Mouse (Mus musculus) brain, adult 2 months (tissue): ENCODE data around the gene Fbxo42.
A peak's percentile ranks its signal among the peaks of the same experiment; 100 is the strongest.
"Not testable (repeated sequence)": the region's sequence is repeated elsewhere in the genome, so short reads cannot be mapped to it uniquely, and the experiment has no call there.

Experiments
- DNase-seq: peaks from one replicate; pipeline ENCODE4 v3.0.0; 2011; ENCODE audit warnings: low read depth, low spot score

Fbxo42 gene

DNA sequence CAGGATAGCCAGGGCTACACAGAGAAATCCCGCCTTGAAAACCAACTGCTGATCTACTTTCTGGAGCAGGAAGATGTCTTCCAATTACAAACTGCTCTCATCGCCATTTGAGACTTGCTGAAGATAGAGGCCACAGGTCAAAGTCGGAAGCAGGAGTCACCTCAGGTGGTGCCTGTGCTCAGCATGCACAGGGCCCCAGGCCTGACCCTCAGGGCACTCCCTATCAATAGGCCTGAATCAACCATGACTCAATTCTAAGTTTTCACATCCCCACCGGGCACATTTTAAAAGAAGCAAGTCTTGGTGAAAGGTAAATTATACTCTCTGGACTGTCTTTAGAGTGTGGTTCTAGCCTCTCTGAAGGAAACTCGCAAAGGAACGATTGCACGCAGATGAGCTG, 11.6 kb upstream of the Fbxo42 start:
- no peak for DNase-seq

DNA sequence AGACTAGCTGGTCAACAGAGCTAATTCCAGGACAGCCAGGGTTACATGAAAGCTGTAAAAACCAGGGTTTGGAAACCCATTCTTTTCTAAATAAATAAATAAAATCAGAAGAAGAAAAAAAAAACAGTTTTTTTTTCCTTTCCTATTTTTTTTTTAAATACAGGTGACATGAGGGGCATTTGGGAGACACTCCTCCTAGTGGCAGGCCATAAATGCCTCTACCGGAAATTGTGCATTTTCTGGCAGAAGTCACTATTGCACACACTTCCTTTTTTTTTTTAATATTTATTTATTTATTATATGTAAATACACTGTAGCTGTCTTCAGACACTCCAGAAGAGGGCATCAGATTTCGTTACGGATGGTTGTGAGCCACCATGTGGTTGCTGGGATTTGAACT, 10.0 kb upstream of the Fbxo42 start:
- not testable (repeated sequence) for DNase-seq

DNA sequence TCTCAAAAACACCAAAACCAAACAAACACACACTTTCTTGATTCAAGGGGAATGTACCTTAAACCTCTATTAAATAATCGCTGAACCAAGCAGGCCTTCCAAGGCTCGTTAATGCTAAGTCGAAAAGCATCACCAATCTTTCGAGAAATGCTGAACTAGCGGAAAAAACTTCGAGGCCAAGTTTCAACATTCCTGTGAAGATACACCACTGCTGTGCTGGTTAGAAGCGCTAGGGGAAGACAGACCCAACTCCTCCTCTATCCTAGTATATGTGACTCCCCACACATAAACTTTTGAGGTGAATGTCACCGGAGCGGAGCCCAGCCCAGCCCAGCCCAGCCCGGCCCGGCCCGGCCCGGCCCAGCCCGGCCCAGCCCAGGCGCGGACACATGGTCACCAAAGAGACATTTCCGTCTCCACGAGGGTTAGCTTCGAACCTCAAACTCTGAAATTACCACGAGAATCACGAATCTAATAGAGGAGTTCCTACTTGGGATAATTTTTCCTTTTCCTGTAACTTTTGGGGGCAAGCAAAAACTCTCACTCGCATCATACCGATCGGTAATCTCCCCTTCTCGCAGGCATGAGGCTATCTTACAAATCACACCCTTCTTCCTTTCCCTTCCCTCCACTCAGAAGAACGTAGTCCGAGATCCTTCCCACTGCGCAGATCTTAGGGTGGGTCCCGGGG, 9.1 kb upstream of the Fbxo42 start:
- DNase-seq, result peak; percentile 18

DNA sequence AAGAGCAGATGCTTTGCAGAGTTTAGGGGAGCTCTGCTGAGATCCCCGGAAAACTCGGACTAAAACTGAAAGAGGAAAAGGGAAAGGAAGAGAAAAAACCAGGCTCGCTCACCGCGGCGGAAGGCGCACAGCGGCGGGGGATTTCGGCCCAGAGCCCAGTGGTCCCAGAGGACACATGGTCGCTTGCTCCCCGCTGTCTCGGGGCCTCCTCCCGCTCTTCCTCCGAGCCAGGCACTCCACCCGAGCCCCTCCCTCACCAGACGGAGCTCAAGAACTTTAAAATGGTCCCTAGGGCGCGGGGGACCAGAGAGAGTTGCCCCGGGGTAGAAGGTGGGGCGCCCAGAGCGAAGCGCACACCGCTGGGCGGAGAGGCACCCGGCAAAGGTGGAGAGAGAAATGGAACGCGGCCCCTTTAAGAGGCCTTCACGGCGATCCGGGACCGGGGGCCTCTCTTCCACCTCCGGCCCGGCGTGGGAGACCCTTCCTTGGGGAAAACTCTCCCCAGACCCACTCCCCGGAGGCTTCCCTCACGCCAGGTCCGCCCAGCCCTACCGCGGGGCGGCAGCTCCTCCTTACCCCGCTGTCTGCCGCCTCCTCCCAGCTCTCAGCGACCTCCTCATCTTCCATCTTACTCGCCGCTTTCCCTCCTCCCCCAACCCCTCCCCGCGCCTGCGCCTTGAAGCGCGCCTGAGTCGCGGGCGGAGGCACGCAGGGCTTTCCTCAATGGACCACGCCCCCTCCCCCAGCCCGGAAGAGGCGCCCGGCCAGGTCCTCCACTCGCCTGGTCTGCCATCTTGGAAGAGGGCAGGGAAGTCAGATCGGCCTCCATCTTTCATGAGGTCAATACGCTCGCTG, 8.4 kb upstream of the Fbxo42 start, which contains the start of gene Szrd1:
TSS of gene Szrd1 (minus strand) at position 660 of the 855 bp plus-strand sequence.
- peak; percentile 99 for DNase-seq

DNA sequence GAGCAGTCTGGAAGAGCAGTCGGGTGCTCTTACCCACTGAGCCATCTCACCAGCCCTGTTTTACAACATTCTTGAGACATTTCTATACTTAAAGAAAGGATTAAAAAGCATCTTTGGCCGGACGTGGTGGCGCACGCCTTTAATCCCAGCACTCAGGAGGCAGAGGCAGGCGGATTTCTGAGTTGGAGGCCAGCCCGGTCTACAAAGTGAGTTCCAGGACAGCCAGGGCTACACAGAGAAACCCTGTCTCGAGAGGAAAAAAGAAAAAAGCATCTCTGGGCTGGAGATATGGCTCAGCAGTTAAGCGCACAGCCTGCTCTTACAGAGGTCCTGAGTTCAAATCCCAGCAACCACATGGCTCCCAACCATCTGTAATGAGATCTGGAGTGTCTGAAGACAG, 7.4 kb upstream of the Fbxo42 start:
- DNase-seq, result not testable (repeated sequence)

DNA sequence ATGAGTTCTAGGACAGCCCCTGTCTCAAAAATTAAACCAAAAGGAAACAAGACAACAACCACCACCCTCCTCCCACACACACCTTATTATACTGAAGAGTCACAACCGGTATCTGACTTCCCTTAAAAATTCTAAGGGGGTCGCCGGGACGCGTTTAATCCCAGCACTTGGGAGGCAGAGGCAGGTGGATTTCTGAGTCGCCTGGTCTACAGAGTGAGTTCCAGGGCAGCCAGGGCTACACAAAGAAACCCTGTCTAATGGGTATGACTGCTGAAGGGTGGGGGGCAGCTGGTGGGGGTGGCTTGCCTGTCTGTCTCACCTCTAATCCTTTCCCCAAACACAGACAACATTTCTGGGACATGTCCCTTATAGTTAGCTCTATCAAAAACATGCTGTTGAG, 6.7 kb upstream of the Fbxo42 start:
- no peak for DNase-seq

DNA sequence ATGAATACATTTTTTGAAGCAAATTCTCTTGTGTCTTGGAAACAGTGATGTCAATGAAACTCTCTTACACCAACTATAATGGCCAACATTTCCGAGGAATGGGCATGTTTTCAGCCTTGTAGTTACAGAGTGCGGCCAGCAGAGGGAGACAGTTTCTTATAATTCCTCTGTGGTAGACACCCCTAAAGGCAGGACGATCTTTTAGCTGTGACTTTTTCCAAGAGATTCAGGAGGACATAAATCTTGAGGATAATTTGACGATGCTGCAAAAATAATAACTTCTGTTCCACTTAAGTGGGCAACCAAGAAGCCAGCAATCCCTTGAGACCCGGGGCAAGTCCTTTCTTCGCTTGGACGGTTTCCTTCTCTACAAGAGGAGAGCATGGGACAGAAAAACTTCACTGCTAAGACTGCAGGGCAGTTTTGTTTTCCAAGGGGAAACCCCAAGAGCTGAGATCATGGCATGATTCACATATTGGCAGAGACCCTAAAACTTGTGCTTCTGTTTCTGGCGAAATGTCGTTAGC, 5.4 kb upstream of the Fbxo42 start:
- DNase-seq, result peak; percentile 82

DNA sequence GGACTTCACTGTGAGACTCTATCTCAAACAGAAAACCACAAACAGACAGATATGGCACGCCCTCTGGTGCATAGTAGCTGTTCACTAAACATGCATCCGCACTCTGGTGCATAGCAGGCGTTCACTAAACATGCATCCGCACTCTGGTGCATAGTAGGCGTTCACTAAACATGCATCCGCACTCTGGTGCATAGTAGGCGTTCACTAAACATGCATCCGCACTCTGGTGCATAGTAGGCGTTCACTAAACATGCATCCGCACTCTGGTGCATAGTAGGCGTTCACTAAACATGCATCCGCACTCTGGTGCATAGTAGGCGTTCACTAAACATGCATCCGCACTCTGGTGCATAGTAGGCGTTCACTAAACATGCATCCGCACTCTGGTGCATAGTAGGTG, 2.6 kb upstream of the Fbxo42 start:
- DNase-seq, result not testable (repeated sequence)

DNA sequence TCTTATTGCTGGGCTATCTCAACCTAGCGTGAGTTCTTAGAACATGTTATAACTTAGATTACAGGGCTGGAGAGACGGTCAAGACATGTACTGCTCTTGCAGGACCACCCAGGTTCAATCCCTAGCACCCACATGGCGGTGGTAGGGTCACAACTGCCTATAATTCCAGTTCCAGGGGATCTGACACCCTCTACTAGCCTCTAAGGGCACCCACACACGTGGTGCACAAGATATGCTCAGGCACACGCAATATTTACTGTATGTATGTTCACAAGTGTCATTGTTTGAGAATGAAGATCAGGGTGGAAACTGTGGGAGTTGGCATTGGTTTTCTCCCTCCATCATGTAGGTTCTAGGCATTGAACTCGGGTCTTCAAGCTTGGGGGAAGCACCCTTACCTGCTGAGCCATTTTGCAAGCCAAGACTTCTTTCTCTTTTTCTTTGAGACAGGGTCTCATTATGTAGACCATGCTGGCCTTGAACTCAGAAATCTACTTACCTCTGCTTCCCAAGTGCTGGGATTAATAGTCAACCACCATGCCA, 1.2 kb upstream of the Fbxo42 start:
- DNase-seq, result no peak

DNA sequence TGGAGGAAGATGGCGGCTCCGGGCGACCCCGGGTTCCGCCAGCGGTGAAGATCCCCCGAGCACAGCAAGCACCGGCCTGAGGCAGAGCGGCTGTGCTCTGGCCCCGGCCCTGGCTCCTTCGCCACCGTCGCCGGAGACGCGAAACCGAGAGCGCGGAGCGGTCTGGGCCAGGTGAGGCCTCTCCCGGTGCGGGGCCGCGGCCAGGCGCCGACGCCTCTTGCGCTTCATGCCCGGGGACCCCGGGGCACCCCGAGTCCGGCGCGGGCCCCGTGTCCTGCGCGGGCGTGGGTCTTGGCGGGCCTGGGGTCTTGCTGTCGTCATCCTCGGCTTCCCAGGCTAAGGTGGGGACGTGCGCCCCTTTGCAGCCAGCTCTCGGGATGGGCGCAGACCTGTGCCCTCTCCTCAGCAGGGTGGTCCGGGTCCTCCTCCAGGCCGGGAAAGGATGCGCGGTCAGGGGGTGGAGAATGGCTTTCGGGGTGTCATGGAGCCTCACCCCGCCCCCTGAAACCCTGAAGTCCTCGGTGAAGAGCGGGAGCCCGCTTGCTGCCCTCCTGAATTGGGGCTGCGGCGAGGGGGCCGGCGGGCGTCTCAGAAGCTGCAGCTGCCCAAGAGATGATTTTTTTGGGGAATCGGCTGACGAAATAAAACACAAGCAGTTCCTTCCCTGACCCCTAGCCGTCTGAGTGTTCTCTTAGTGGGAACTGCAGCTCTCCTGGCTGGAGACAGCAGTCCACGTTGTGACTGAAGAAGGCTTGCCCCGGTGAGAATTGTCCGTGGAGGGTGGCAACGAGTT, 492 bp downstream of the Fbxo42 start:
- peak; percentile 30 for DNase-seq

DNA sequence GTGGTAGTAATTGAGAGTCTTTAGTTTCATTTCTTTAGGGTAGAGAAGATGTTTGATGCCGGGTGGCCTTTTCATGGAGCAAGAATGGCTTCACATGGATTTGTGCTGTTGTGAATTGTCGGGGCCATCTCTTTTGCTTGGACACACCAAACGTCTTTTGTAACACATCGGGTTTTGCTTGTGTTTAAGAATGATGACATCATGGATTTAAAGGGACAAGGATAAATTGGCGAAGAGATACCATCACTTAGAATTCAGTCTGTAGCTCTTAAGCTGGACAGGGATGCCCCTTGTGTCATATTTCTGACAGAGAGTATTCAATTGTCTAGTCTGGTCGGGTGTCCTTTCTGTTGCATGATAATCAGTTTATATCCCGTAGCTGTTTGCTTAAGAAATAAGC, 1.4 kb downstream of the Fbxo42 start:
- DNase-seq, result no peak

DNA sequence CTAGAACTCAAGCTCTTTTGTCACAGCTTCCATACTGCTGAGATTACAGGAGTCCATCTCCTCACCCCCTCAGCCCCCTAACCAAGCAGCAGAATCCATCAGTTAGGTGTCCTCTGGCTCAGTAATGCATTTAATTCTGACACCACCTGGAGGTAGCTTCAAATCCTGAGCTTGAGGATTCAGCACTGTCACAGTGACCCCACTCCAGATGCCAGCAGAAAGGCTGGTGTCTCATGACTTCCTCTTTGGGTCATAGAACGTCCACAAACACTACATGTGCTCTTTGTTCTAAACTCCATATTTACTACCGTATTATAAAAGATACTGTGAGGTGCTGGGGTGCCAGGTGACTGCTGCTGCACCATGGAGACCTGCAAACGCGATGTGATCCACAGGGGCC, 9.8 kb downstream of the Fbxo42 start:
- no peak for DNase-seq

DNA sequence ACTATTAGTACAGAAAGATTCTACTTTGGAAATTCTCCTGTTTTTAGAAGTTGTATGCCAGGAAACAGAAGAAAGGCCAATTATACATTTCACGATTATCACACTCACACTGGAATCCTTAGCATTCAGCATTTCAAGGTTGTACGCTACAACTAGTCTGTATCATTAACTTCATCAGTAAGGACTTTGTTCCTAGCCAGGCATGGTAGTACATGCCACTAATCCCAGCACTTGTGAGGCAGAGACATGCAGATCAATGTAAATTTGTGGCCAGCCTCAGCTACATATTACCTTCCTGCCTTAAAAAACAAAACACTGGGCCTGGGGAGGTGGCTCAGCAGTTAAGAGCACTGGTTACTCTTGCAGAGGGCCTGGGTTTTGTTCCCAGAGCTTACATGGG, 10.9 kb downstream of the Fbxo42 start:
- no peak for DNase-seq

DNA sequence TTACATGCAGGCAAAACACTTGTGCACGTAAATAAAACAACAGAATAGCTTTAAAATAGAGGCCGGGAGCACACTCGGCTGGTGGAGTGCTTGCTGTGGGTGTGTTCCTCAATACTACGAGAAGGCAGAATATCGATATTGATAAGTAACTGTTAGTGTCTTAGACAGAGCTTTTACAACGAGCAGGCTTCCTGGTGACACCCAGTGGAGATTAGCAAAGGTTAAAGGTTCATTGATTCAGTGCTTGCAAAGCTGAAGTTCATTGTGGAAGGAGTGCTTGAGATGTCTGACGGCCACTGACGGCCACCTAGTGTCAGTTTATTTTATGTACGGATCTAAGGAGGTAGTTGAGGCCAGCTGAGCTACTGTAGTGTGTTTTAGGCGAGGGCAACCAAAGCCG, 11.4 kb downstream of the Fbxo42 start:
- no peak for DNase-seq

DNA sequence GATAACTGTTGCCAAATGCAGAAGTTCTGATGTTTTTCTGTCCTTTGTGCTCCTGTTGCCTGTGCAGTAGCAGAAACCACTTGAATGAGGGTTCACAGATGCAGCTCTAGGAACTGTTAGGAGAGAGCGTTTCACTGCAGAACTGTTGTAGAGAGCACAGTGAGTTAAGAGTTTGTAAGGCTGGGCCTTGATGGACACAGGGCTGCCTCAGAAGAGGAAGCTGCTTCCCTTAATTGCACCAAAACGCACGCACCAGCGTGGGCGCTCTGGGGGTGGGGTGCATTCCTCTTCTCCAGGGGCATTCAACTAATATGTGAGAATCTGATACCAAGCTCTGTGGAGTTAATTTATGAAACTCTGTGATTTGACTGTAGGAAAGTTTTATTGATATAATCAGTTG, 12.0 kb downstream of the Fbxo42 start:
- no peak for DNase-seq

DNA sequence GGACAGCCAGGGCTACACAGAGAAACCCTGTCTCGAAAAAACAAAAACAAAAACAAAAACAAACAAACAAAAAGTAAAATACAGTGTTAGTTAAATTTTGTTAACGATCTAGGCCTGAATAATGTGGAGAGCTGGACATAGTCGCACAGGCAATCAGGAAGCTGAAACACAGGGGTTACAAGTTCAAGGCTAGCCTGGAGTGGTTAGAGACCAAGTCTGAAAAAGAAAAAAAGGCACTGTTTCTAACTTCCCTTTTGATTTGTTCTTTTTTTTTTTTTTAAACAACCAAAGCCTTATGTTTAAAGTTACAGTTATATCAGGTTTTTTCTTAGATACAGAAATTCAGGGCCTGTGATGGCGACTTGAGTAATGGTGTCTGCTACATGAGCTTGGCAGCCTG, 12.5 kb downstream of the Fbxo42 start:
- no peak for DNase-seq

DNA sequence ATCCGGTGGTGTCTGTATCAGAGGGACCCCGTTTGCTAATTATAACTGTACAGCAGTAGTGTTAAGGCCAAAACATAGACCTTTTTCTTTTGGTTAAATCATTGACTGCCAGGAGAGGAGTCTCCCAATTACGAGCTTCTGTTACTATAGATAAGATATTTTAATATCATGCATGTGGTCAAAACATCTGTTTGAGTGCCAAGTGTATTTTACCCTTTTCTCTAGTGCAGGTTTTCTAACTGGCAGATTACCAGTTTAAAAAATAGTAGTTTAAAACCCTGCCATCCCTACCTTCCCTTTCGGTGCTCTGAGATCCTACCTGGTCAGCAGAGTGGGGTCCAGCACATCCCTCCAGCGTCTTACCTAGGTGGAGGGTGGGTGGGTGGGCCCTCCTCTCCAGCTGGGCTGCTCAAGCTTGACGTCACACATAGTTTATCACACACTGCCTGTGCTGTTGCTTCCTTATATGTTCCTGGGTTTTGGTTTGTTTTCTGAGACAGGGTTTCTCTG, 14.0 kb downstream of the Fbxo42 start:
- DNase-seq, result no peak

DNA sequence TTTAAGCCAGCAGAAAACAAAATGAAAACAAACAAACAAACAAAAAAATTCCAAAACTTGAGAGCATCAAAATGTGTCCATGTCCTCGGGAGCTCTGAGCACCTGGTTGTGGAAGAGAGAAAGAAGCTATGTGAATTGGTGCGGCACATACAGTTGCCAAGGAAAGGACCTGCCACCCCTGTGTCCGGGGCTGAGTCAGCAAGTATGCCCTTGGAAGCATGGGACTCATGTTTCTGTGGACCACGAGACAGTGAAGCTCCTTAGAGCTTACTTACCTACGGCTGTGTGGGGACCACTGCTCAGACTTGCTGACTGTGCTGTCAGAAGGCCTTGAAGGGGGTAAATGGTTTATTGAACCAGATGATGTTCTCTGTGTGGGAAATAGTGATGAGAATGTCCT, 16.0 kb downstream of the Fbxo42 start:
- no peak for DNase-seq

DNA sequence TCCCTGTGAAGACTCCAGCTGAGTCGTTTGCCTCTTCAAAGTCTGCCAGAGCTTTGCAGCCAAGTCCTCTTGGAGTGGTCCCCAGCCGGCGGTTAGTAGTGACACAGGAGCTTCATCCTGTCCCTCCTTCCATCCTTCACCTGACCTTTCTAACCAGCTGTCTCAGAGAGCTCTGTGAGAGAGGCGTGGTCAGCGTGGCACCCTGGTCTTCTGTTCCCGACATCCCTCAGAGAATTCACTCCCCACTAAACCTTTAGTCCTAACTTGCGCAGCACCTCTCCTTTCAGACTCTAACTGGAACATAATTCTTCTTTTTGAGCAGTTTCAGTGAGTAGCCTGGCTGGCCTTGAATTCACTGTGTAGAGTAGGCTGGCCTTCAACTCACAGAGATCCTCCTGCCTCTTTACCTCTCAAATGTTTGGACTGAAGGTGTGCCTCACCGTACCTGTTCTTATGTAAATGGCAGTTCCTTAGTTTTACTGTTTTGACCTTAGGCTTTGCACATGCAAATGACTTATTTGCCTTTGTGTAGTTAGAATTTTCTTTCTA, 18.1 kb downstream of the Fbxo42 start:
- DNase-seq, result no peak

DNA sequence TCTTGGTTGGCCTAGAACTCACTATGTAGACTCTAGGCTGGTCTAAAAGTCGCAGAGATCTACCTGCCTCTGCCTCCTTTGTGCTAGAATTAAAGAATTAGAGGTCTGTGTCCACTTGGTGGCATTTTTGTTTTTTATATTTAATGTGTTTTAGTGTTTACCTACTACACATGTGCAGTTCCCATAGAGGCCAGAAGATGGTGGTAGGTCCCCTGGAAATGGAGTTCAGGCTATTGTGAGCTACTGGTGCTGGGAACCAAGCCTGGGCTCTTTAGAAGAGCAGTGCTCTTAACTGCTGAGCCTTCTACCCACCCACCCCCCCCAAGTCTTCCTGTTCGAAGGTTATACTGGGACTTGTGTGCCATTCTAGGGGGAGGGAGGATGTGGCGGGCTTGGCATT, 19.4 kb downstream of the Fbxo42 start:
- DNase-seq, result no peak

DNA sequence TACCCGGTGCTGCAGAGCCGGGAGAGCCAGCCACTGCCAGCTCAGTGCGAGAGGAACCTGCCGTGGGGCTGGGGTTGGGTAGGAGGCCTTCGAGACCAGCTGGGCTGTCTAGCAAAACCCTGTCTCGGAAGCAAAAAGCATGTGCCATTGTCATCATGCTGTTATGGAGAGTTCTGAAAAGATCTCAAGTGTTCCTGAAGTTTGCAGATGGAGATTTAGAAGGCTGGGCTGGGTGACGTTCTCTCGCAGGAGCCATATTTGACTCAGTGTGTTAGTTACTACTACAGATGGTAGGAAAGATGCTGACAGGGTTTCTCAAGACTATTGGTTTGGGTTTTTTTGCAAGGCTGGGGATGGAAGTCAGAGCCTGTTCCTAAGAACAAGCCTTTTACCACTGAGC, 24.4 kb downstream of the Fbxo42 start:
- DNase-seq, result peak; percentile 41
